42 mouse cellular contexts compared by ENCODE assay signal in genomic region chr17:45708179-45708578, GRCm38 (mm10). TPM values are rescaled to one million over a fixed set of nuclear protein-coding genes. Genes with fewer than 3 reads are reported as not detected.
"Had no signal": no experiment of that assay in that cellular context is flagged by ENCODE, and none has a peak within 500 bp of the region (broad histone marks: within the 10 kb centered on the region; RNA-seq: fewer than 3 reads in every experiment).

No protein-coding gene starts in this region.

- ATAC-seq: liver, embryonic 12.5 days; liver, postnatal 0 days; lung, postnatal 0 days; midbrain, embryonic 13.5 days; midbrain, embryonic 15.5 days; midbrain, embryonic 16.5 days had no signal

- H3K9ac ChIP-seq: limb, embryonic 12.5 days; limb, embryonic 13.5 days; limb, embryonic 15.5 days; liver, embryonic 12.5 days; liver, embryonic 13.5 days; liver, embryonic 14.5 days; liver, embryonic 15.5 days; liver, postnatal 0 days; lung, embryonic 14.5 days; lung, embryonic 15.5 days; midbrain, embryonic 12.5 days; midbrain, embryonic 13.5 days; midbrain, embryonic 15.5 days; neural tube, embryonic 12.5 days had no signal

- H3K9me3 ChIP-seq: limb, embryonic 10.5 days; limb, embryonic 12.5 days; limb, embryonic 13.5 days; limb, embryonic 15.5 days; liver, embryonic 12.5 days; liver, embryonic 13.5 days; liver, embryonic 15.5 days; lung, embryonic 15.5 days; megakaryocyte, embryonic 14.5 days; midbrain, embryonic 10.5 days; midbrain, embryonic 12.5 days; midbrain, embryonic 13.5 days; midbrain, embryonic 15.5 days; neural tube, embryonic 12.5 days had no signal

- DNase-seq: left cerebral cortex, postnatal 4 days; liver; liver, embryonic 13.5 days; liver, postnatal 0 days; lung, adult 18-20 months; lung, adult 2 months; lung, embryonic 14.5 days; lung, postnatal 10 days; lung, postnatal 14 days; lung, postnatal 36 days; lung, postnatal 4 days; midbrain, embryonic 14.5 days had no signal

- H3K36me3 ChIP-seq: limb, embryonic 10.5 days; limb, embryonic 12.5 days; limb, embryonic 13.5 days; limb, embryonic 15.5 days; liver, embryonic 12.5 days; liver, embryonic 13.5 days; liver, embryonic 15.5 days; lung, embryonic 15.5 days; midbrain, embryonic 10.5 days; midbrain, embryonic 12.5 days; midbrain, embryonic 13.5 days; midbrain, embryonic 15.5 days; neural tube, embryonic 12.5 days had no signal

- H3K27ac ChIP-seq: limb, embryonic 10.5 days; limb, embryonic 12.5 days; limb, embryonic 13.5 days; limb, embryonic 15.5 days; liver, embryonic 12.5 days; liver, embryonic 13.5 days; liver, embryonic 14.5 days; liver, embryonic 15.5 days; lung, embryonic 15.5 days; macrophage; midbrain, embryonic 10.5 days; midbrain, embryonic 12.5 days; midbrain, embryonic 13.5 days; midbrain, embryonic 15.5 days; neural tube, embryonic 12.5 days had no signal

- H3K4me3 ChIP-seq: limb, embryonic 10.5 days; limb, embryonic 12.5 days; limb, embryonic 13.5 days; limb, embryonic 15.5 days; liver, embryonic 12.5 days; liver, embryonic 13.5 days; liver, embryonic 15.5 days; lung, embryonic 15.5 days; megakaryocyte, embryonic 14.5 days; midbrain, embryonic 10.5 days; midbrain, embryonic 12.5 days; midbrain, embryonic 13.5 days; midbrain, embryonic 15.5 days; myocyte; neural tube, embryonic 12.5 days had no signal

- H3K4me2 ChIP-seq: limb, embryonic 12.5 days; limb, embryonic 13.5 days; limb, embryonic 15.5 days; liver, embryonic 12.5 days; liver, embryonic 13.5 days; liver, embryonic 15.5 days; lung, embryonic 14.5 days; lung, embryonic 15.5 days; midbrain, embryonic 11.5 days; midbrain, embryonic 12.5 days; midbrain, embryonic 13.5 days; midbrain, embryonic 15.5 days; neural tube, embryonic 12.5 days had no signal

- H3K27me3 ChIP-seq: limb, embryonic 12.5 days; limb, embryonic 13.5 days; limb, embryonic 15.5 days; liver, embryonic 13.5 days; liver, embryonic 15.5 days; lung, embryonic 15.5 days; midbrain, embryonic 12.5 days; midbrain, embryonic 13.5 days; midbrain, embryonic 15.5 days; neural tube, embryonic 12.5 days had no signal

- H3K4me1 ChIP-seq: limb, embryonic 12.5 days; limb, embryonic 13.5 days; lung, embryonic 15.5 days; midbrain, embryonic 10.5 days; midbrain, embryonic 12.5 days; midbrain, embryonic 13.5 days; midbrain, embryonic 15.5 days; neural tube, embryonic 12.5 days had no signal

RNA-seq across cellular contexts. Expression of gene 1600014C23Rik, which starts 25.5 kb away (rescaled TPM):
- total RNA-seq: left cerebral cortex, postnatal 10 days; left cerebral cortex, postnatal 36 days; left cerebral cortex, postnatal 4 days; megakaryocyte progenitor cell, adult 5-6 weeks; megakaryocyte, adult 5-6 weeks; megakaryocyte-erythroid progenitor cell, adult 5-6 weeks; midbrain, postnatal 0 days; monocyte, adult 5-6 weeks had no signal
- polyA plus RNA-seq: limb, embryonic 10.5 days; limb, embryonic 11.5 days; limb, embryonic 12.5 days; limb, embryonic 13.5 days; limb, embryonic 15.5 days; liver, embryonic 12.5 days; liver, embryonic 13.5 days; liver, embryonic 14.5 days; liver, embryonic 15.5 days; liver, embryonic 16.5 days; liver, postnatal 0 days; lung, adult 2 months; lung, embryonic 14.5 days; lung, embryonic 15.5 days; lung, embryonic 16.5 days; lung, postnatal 0 days; macrophage; midbrain, embryonic 12.5 days; midbrain, embryonic 13.5 days; midbrain, embryonic 14.5 days; midbrain, embryonic 16.5 days; neural tube, embryonic 11.5 days; neural tube, embryonic 12.5 days had no signal

RNA-seq across cellular contexts. Expression of gene Capn11, which starts 49.1 kb away (rescaled TPM):
- total RNA-seq: monocyte, adult 5-6 weeks had no signal
- polyA plus RNA-seq: liver, embryonic 14.5 days; liver, postnatal 0 days; lung, adult 2 months; lung, embryonic 14.5 days; lung, postnatal 0 days had no signal
